Mouse (Mus musculus): ENCODE measurements around the gene Ikzf3. TPM values are rescaled to one million over a fixed set of nuclear protein-coding genes. Genes with fewer than 3 reads are reported as not detected.

Ikzf3 gene
- polyA plus RNA-seq, 1 experiment from 2014 or later, result 0.24 TPM

- Histone ChIP-seq H3K27ac (no peak overlapping the region), H3K27me3 (replicated peaks) (no peaks in the 10 kb centered on the region), H3K9me3 (no peaks in the 10 kb centered on the region), H3K4me3 (replicated peaks) (no peak overlapping the region), H3K4me1 (replicated peaks) (peaks cover 59% of the 10 kb centered on the region), H3K36me3 (peaks cover 18% of the 10 kb centered on the region), H3K9ac (no peak overlapping the region), H3K4me2 (replicated peaks) (no peak overlapping the region)
- no peak for ATAC-seq
- WGBS, result 57% methylated on average over 1 of the region's 1 CpGs
Measured at GRCm38 (mm10) chr11:98584146-98584545, 38.3 kb upstream of the Ikzf3 start.

GRCm38 (mm10) chr11:98583571-98583970, 37.7 kb upstream of the Ikzf3 start:
- no peak for ATAC-seq
- Histone ChIP-seq H3K9ac (no peak overlapping the region), H3K4me3 (replicated peaks) (no peak overlapping the region), H3K27me3 (replicated peaks) (no peaks in the 10 kb centered on the region), H3K4me1 (replicated peaks) (peaks cover 54% of the 10 kb centered on the region), H3K9me3 (no peaks in the 10 kb centered on the region), H3K4me2 (replicated peaks) (0 out of 2 replicates have a peak overlapping the region, but pooled peaks have one; percentile 6), H3K36me3 (peaks cover 18% of the 10 kb centered on the region), H3K27ac (peak overlapping the region; percentile 51; the same call in 1 of the 2 replicates)
- WGBS, result 35% methylated on average over 3 of the region's 3 CpGs

- peaks cover 50% of the 10 kb centered on the region for H3K4me1 ChIP-seq (replicated peaks)
- H3K27me3 ChIP-seq (replicated peaks), result no peaks in the 10 kb centered on the region
- 0 out of 2 replicates have a peak overlapping the region, but pooled peaks have one; percentile 6 for H3K4me2 ChIP-seq (replicated peaks)
- peaks cover 18% of the 10 kb centered on the region for H3K36me3 ChIP-seq
- H3K9ac ChIP-seq, result no peak overlapping the region
- H3K9me3 ChIP-seq, result no peaks in the 10 kb centered on the region
- ATAC-seq, result no peak
- peak overlapping the region; percentile 51; the same call in 1 of the 2 replicates for H3K27ac ChIP-seq
- 88% methylated on average over 3 of the region's 3 CpGs for WGBS
- H3K4me3 ChIP-seq (replicated peaks), result no peak overlapping the region
Measured at GRCm38 (mm10) chr11:98583265-98583552, 37.4 kb upstream of the Ikzf3 start.

GRCm38 (mm10) chr11:98582551-98583264, 36.9 kb upstream of the Ikzf3 start:
- peak; percentile 18; the same call in 1 of the 2 replicates for ATAC-seq
- Histone ChIP-seq H3K4me1 (replicated peaks) (peaks cover 46% of the 10 kb centered on the region), H3K9me3 (no peaks in the 10 kb centered on the region), H3K27ac (peak overlapping the region; percentile 51; the same call in 1 of the 2 replicates), H3K4me2 (replicated peaks) (0 out of 2 replicates have a peak overlapping the region, but pooled peaks have one; percentile 6), H3K4me3 (replicated peaks) (no peak overlapping the region), H3K27me3 (replicated peaks) (no peaks in the 10 kb centered on the region), H3K9ac (no peak overlapping the region), H3K36me3 (peaks cover 18% of the 10 kb centered on the region)
- WGBS, result 78% methylated on average over 12 of the region's 12 CpGs

- Histone ChIP-seq H3K27ac (no peak overlapping the region), H3K36me3 (peaks cover 18% of the 10 kb centered on the region), H3K27me3 (replicated peaks) (no peaks in the 10 kb centered on the region), H3K9ac (no peak overlapping the region), H3K4me2 (replicated peaks) (no peak overlapping the region), H3K9me3 (no peaks in the 10 kb centered on the region), H3K4me1 (replicated peaks) (peaks cover 43% of the 10 kb centered on the region), H3K4me3 (replicated peaks) (no peak overlapping the region)
- WGBS, result 85% methylated on average over 8 of the region's 8 CpGs
- ATAC-seq, result no peak
Measured at GRCm38 (mm10) chr11:98582030-98582388, 36.2 kb upstream of the Ikzf3 start.

- no peak overlapping the region for H3K4me2 ChIP-seq (replicated peaks)
- no peak overlapping the region for H3K4me3 ChIP-seq (replicated peaks)
- H3K27ac ChIP-seq, result peak overlapping the region; percentile 59; the same call in 1 of the 2 replicates
- WGBS, result 71% methylated on average over 17 of the region's 17 CpGs
- H3K27me3 ChIP-seq (replicated peaks), result no peaks in the 10 kb centered on the region
- H3K9ac ChIP-seq, result no peak overlapping the region
- H3K4me1 ChIP-seq (replicated peaks), result peaks cover 43% of the 10 kb centered on the region
- no peaks in the 10 kb centered on the region for H3K9me3 ChIP-seq
- ATAC-seq, result no peak
- peaks cover 18% of the 10 kb centered on the region for H3K36me3 ChIP-seq
Measured at GRCm38 (mm10) chr11:98581286-98582029, 35.6 kb upstream of the Ikzf3 start.

- Histone ChIP-seq H3K27me3 (replicated peaks) (no peaks in the 10 kb centered on the region), H3K27ac (peak overlapping the region; percentile 59), H3K9ac (no peak overlapping the region), H3K9me3 (no peaks in the 10 kb centered on the region), H3K4me2 (replicated peaks) (no peak overlapping the region), H3K36me3 (peaks cover 18% of the 10 kb centered on the region), H3K4me1 (replicated peaks) (peaks cover 34% of the 10 kb centered on the region), H3K4me3 (replicated peaks) (no peak overlapping the region)
- ATAC-seq, result peak; percentile 70
- WGBS, result 52% methylated on average over 16 of the region's 16 CpGs
Measured at GRCm38 (mm10) chr11:98580301-98581121, 34.7 kb upstream of the Ikzf3 start.

- no peak overlapping the region for H3K4me2 ChIP-seq (replicated peaks)
- no peaks in the 10 kb centered on the region for H3K27me3 ChIP-seq (replicated peaks)
- H3K36me3 ChIP-seq, result peaks cover 11% of the 10 kb centered on the region; the same call in 1 of the 2 replicates
- no peak overlapping the region for H3K4me3 ChIP-seq (replicated peaks)
- no peaks in the 10 kb centered on the region for H3K9me3 ChIP-seq
- no peak overlapping the region for H3K27ac ChIP-seq
- no peak for ATAC-seq
- no peak overlapping the region for H3K9ac ChIP-seq
- WGBS, result 91% methylated on average over 5 of the region's 5 CpGs
- peaks cover 15% of the 10 kb centered on the region for H3K4me1 ChIP-seq (replicated peaks)
Measured at GRCm38 (mm10) chr11:98577776-98578175, 31.9 kb upstream of the Ikzf3 start.

GRCm38 (mm10) chr11:98569461-98569860, 23.6 kb upstream of the Ikzf3 start:
- no peak overlapping the region for H3K9ac ChIP-seq
- no peak for ATAC-seq
- H3K4me2 ChIP-seq (replicated peaks), result no peak overlapping the region
- no peak overlapping the region for H3K27ac ChIP-seq
- no peaks in the 10 kb centered on the region for H3K36me3 ChIP-seq
- no peak overlapping the region for H3K4me3 ChIP-seq (replicated peaks)
- H3K9me3 ChIP-seq, result no peaks in the 10 kb centered on the region
- no peaks in the 10 kb centered on the region for H3K27me3 ChIP-seq (replicated peaks)
- 81% methylated on average over 6 of the region's 6 CpGs for whole genome bisulfite sequencing
- H3K4me1 ChIP-seq (replicated peaks), result no peaks in the 10 kb centered on the region

- Histone ChIP-seq H3K4me3 (replicated peaks) (no peak overlapping the region), H3K9ac (no peak overlapping the region), H3K4me1 (replicated peaks) (no peaks in the 10 kb centered on the region; the same call in none of the 2 replicates), H3K27me3 (replicated peaks) (no peaks in the 10 kb centered on the region), H3K27ac (no peak overlapping the region), H3K36me3 (no peaks in the 10 kb centered on the region), H3K4me2 (replicated peaks) (no peak overlapping the region), H3K9me3 (no peaks in the 10 kb centered on the region)
- ATAC-seq, result no peak
- 83% methylated on average over 8 of the region's 8 CpGs for WGBS
Measured at GRCm38 (mm10) chr11:98568326-98568725, 22.5 kb upstream of the Ikzf3 start.

GRCm38 (mm10) chr11:98563921-98564414, 18.1 kb upstream of the Ikzf3 start:
- ATAC-seq, result peak; percentile 42; the same call in 1 of the 2 replicates
- 42% methylated on average over 13 of the region's 13 CpGs for WGBS
- H3K27ac ChIP-seq, result peak overlapping the region; percentile 58
- H3K4me1 ChIP-seq (replicated peaks), result peaks cover 3% of the 10 kb centered on the region
- H3K9ac ChIP-seq, result no peak overlapping the region
- no peaks in the 10 kb centered on the region for H3K9me3 ChIP-seq
- no peaks in the 10 kb centered on the region for H3K36me3 ChIP-seq
- H3K27me3 ChIP-seq (replicated peaks), result no peaks in the 10 kb centered on the region
- no peak overlapping the region for H3K4me2 ChIP-seq (replicated peaks)
- H3K4me3 ChIP-seq (replicated peaks), result no peak overlapping the region

GRCm38 (mm10) chr11:98563025-98563424, 17.2 kb upstream of the Ikzf3 start:
- Histone ChIP-seq H3K27me3 (replicated peaks) (no peaks in the 10 kb centered on the region), H3K9me3 (no peaks in the 10 kb centered on the region), H3K27ac (no peak overlapping the region), H3K4me3 (replicated peaks) (no peak overlapping the region), H3K9ac (no peak overlapping the region), H3K4me1 (replicated peaks) (peaks cover 3% of the 10 kb centered on the region), H3K36me3 (no peaks in the 10 kb centered on the region), H3K4me2 (replicated peaks) (no peak overlapping the region)
- ATAC-seq, result no peak
- WGBS, result 76% methylated on average over 3 of the region's 3 CpGs

Data from intestine, embryonic 15.5 days (tissue).